ENCODE assay signal across 12 mouse cellular contexts in the genomic region with DNA sequence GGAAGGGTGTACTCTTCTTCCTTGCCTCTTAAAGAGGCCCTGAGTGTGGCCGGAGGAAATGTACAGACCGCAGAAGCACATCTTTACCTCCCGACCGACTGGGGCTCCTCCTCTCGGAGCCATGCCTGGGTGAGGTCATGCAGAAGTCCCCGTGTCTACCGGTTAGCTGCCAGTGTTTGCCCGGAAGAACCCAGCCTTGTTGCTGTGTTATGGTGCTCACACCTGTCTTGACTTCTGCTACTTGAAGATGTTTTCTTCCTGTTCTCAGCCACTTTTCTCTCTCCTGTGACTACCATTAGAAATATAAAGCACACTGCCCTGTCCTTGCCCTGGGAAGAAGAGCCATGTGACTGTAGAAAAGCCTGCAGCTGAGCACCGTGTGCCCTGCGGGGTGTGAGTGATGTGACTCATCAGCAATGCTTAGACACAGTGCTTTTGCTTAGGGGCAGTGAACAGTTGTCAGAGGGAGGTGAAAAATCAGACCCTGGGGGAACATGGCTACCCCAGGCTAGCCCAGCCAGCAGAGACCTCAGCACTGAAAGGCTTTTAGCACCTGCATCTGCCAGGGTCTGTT.
A peak's percentile ranks its signal among the peaks of the same experiment; 100 is the strongest.
DNase-seq lines count a peak whose midpoint lies in the region; ATAC-seq lines count a peak whose summit lies in the region.
"Had no signal": no experiment of that assay in that cellular context is flagged by ENCODE, and none has a peak within 500 bp of the region (broad histone marks: within the 10 kb centered on the region; RNA-seq: fewer than 3 reads in every experiment).

No protein-coding gene starts in this region.

- no peak overlapping the region for H3K4me3 ChIP-seq in hindbrain, embryonic 13.5 days
- H3K4me3 ChIP-seq in hindbrain, embryonic 10.5 days: no peak overlapping the region
- no peak overlapping the region for H3K4me3 ChIP-seq in hindbrain, embryonic 15.5 days
- H3K4me3 ChIP-seq: embryonic facial prominence, embryonic 12.5 days had no signal

- WGBS in hindbrain, embryonic 13.5 days: 74% methylated on average over 10 of the region's 10 CpGs
- 88% methylated on average over 10 of the region's 10 CpGs for WGBS in hindbrain, embryonic 10.5 days
- WGBS in hindbrain, embryonic 15.5 days: 78% methylated on average over 10 of the region's 10 CpGs

- ATAC-seq in hindbrain, embryonic 13.5 days (ENCODE audit: low FRiP score): no peak
- no peak for ATAC-seq in hindbrain, embryonic 15.5 days (ENCODE audit: low FRiP score, low read depth)

- H3K4me1 ChIP-seq in hindbrain, embryonic 13.5 days (replicated peaks): peaks cover 21% of the 10 kb centered on the region
- peaks cover 1% of the 10 kb centered on the region; the same call in 1 of the 2 replicates for H3K4me1 ChIP-seq in hindbrain, embryonic 10.5 days (replicated peaks)
- H3K4me1 ChIP-seq in hindbrain, embryonic 15.5 days (replicated peaks): 0 out of 2 replicates have a peak, but pooled peaks cover 7% of the 10 kb centered on the region
- H3K4me1 ChIP-seq: embryonic facial prominence, embryonic 12.5 days had no signal

- H3K27ac ChIP-seq in hindbrain, embryonic 13.5 days: peak overlapping the region; percentile 70
- no peak overlapping the region for H3K27ac ChIP-seq in hindbrain, embryonic 10.5 days
- H3K27ac ChIP-seq in hindbrain, embryonic 15.5 days (replicated peaks): peak overlapping the region; percentile 35; the same call in 1 of the 2 replicates
- H3K27ac ChIP-seq: embryonic facial prominence, embryonic 12.5 days; liver, embryonic 14.5 days; macrophage had no signal

- H3K27me3 ChIP-seq in hindbrain, embryonic 13.5 days: no peaks in the 10 kb centered on the region
- no peaks in the 10 kb centered on the region for H3K27me3 ChIP-seq in hindbrain, embryonic 10.5 days (ENCODE audit: insufficient read depth, poor library complexity, severe bottlenecking)
- no peaks in the 10 kb centered on the region for H3K27me3 ChIP-seq in hindbrain, embryonic 15.5 days
- H3K27me3 ChIP-seq: embryonic facial prominence, embryonic 12.5 days had no signal

- peaks cover 94% of the 10 kb centered on the region for H3K36me3 ChIP-seq in hindbrain, embryonic 13.5 days
- peaks cover 100% of the 10 kb centered on the region for H3K36me3 ChIP-seq in hindbrain, embryonic 10.5 days
- H3K36me3 ChIP-seq in hindbrain, embryonic 15.5 days: peaks cover 58% of the 10 kb centered on the region

- H3K9ac ChIP-seq in hindbrain, embryonic 13.5 days: no peak overlapping the region
- no peak overlapping the region for H3K9ac ChIP-seq in hindbrain, embryonic 15.5 days
- H3K9ac ChIP-seq: embryonic facial prominence, embryonic 12.5 days; liver, embryonic 14.5 days had no signal

- H3K4me2 ChIP-seq in hindbrain, embryonic 13.5 days: no peak overlapping the region
- no peak overlapping the region for H3K4me2 ChIP-seq in hindbrain, embryonic 15.5 days
- H3K4me2 ChIP-seq: embryonic facial prominence, embryonic 12.5 days had no signal

- no peak for DNase-seq in hindbrain, embryonic 10.5 days (ENCODE audit: low spot score)
- peak; percentile 42 for DNase-seq in NIH3T3 (ENCODE audit: low read depth)
- DNase-seq in brain, adult 2 months (ENCODE audit: low read depth, low spot score): peak; percentile 71
- DNase-seq in gastrocnemius, postnatal 10 days: no peak
- DNase-seq in layer of hippocampus, postnatal 36 days: no peak
- DNase-seq: kidney, postnatal 10 days; right cerebral cortex, postnatal 25 days had no signal

- H3K9me3 ChIP-seq in hindbrain, embryonic 13.5 days: no peaks in the 10 kb centered on the region
- no peaks in the 10 kb centered on the region for H3K9me3 ChIP-seq in hindbrain, embryonic 10.5 days
- H3K9me3 ChIP-seq in hindbrain, embryonic 15.5 days: no peaks in the 10 kb centered on the region
- H3K9me3 ChIP-seq: embryonic facial prominence, embryonic 12.5 days had no signal

Comparison
In these comparisons a context has a peak if more than half of its experiments do, and no peak if none do; other contexts are left out.
1. DNase-seq: peak in NIH3T3 (single experiment) and brain, adult 2 months (single experiment); none in hindbrain, embryonic 10.5 days (single experiment), gastrocnemius, postnatal 10 days (single experiment) and layer of hippocampus, postnatal 36 days (0 of 2).